Mouse (Mus musculus) gonadal fat pad, adult 2 months (tissue): ENCODE measurements at regions not wholly inside any gene's neighbourhood (a gene's known extent, or its start where the extent isn't known, plus 50 kb on each side); places are given as distances from the start of the nearest gene placed in this dataset.

Experiments
- DNase-seq: peaks from one replicate; pipeline ENCODE4 v3.0.0-alpha.2; 2012; ENCODE audit warnings: low read depth

- DNase-seq: no peak
These were observed 73.4 kb upstream of the Egln3 start for GRCm38 (mm10) chr12:54276978-54277537.

DNA sequence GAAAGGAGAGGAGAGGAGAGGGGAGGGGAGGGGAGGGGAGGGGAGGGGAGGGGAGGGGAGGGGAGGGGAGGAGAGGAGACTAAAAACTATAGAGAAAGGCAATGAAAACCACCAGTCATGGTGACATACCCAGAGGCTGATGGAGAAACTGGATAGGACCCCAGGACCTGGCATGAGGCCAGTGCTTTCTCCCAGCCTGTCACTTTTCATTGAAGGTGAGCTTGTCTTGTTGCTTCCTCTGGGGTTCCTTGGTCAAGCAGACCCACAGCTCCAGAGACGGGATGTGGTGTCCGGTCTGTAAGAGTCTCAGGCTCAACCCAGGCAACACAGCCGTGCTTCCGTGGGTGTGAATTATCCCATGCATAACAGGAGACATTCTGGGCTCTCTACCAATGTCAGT is 69.8 kb upstream of the Egln3 start:
- no peak for DNase-seq

DNA sequence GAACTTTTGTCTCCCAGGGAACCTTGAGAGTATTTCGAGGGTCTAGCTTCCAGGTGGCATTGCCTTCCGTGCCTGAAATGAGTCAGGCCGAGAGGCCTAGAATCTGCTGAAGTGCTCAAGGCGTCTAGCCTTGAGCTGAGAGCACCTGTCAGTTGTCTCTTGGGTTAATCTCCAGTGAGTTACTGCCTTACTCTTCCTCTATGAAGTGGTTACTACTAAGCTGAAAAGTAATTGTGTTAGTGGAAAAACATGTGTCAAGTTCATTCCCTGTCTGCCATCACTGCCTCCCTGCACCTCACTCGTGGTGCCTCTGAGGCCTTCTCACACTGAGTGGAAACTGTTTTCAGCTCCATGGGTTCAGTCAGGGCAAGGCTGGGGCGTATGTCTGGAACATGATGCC is 69.0 kb upstream of the Egln3 start:
- DNase-seq: no peak

DNA sequence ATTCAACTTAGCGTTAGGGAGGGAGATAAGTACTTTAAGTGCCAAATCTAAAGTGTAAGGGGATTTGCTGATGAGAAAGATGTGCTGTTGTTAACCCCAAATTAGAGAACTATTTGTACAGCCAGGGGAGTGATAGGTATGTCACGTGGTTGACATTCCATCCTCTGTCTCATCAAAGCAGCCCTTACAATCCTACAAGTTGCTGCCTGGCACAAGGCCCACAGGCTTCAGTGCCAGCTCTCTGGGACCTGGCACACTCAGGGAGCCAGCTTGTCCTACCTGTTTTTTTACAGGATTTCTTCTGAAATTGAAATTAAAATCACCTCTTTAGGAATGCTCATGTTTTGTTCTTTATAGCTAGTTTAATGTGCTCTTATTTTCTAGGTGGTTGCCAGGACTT is 68.6 kb upstream of the Egln3 start:
- no peak for DNase-seq

DNA sequence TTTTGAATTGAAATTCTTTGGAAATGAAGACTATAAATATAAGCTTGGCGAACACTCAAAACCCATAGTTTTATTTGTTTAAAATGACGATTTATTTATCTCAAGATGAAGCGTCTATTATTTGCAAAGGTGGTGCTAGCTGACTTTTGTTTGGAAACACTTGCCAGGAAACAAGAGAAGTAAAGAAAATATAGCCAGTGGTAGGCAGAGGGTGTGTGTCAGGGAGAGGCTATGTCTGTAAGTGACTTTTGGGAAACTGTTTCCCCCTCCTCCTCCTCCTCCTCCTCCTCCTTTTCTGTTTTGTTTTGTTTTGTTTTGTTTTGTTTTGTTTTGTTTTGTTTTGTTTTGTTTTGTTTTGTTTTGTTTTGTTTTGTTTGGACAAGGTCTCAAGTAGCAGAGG is 62.2 kb upstream of the Egln3 start:
- no peak for DNase-seq

- no peak for DNase-seq
These were observed 61.5 kb upstream of the Egln3 start for GRCm38 (mm10) chr12:54264893-54265835.

- DNase-seq: no peak
These were observed 60.7 kb upstream of the Egln3 start for GRCm38 (mm10) chr12:54264418-54264733.

DNA sequence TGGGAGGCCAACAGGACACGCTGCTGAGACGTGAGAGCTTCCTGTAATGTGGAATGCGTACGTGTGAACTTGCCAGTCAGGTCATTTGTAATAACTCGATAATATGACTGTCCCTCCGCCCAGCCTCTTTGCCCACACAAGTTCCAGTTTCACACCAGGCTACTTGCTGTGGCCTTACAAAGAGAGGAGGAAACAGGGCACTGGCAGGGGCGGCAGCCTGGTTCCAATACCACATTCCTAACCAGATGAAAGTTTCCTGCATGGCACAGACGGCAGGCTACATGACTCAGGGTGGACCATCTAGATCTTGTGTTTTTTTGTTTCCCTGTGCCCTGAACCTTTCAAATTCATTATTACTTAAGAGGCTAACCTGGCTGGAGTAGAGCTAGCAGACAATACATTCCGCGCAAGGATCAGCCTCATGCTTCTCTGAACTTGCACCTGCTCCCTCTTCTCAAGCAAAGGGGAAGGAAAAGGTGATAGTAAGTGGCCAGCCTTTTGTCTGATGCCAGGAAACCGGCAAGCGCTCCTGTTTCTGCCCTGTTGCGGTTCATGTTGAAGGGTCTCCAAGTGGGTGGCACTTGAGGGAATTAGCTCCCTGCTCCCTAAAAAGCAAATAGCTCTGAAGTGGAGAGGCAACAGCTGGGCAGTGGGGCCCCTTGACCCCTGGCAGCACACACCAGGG is 60.2 kb upstream of the Egln3 start:
- DNase-seq: no peak

DNA sequence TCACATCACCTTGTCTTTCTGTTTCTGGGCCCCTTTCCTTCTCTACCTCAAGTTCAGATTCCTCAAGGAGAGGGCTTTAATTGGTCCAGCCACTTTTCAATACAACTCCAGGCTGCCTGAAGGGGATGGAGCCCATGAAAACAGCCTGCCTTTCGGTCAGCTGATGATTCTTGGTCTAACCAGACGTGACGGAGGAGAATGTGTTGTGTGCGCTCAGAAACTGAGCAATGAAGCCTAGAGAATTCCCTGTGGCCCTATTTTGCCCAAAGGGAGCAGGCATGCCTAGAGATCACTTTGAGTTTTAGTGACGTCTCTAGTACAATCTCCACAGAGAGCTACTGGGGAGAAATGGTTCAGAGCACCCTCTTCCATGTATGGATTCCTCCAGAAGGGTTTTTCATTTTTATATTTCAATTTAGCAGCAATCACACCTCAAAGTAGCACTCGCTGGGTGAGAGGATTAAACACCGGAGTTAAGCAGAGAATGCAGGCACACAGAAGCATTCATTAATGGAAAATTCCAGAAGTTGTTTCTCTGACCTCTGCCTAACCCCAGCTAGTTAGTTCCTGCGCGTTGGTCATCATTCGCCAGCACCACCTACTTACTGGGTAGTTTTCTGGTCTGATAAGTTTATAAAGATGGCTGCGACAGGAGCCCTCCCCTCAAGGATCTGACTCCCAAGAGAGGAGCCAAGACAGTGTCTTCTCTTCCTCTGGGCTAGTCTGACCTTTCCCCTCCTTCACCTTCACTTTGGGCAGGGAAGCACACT is 58.8 kb upstream of the Egln3 start:
- no peak for DNase-seq

DNA sequence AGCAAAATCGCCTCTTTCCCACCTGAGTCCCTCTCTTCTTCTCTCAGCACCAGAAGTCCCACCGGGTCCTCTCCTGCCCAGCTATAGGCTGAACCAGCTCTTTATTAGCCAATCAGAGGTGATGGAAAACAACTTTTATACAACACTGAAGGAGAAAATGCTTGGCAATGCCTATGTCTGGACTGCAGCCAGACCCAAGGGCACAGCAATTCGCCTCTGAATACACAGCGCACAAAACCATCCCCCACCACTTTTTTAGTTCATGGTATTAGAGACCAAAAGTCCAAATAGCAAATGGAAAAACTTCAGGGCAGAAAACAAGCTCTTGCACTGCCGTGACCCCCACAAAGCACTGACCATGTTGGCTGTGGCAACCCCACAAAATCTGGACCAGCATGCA is 57.8 kb upstream of the Egln3 start:
- DNase-seq: no peak

- no peak for DNase-seq
These were observed 56.8 kb upstream of the Egln3 start for GRCm38 (mm10) chr12:54260502-54260901.

DNA sequence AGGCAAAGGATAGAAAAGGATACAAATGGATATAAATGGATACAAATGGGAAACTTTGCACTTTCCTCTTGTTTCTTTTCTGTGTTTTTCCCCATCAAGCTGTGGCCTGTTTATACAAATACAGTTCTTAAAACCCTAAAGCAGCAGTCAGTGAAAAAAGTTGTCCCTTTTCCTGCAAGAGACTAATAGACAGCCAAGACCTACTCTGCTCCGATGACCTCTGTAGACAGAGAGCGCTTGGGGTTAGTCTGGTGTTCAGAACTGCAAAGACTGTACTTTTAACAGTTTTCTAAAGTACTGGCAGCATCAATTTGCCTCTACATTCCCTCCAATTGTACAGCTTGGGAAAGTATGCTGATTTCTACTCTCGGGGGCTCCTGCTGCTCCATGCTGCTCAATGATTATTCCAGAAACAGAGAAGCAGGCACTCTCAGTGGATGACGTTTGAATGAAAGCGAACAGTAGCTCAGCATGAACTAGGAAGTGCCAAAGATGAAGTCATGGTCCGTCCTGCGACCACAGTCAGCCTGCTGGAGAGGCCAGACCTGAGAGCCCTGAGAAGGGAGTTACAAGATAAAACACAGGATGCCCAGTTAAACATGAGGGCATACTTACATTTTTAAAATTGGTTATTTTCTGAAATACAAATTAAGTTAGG is 54.2 kb upstream of the Egln3 start:
- DNase-seq: no peak

- no peak for DNase-seq
These were observed 53.0 kb upstream of the Egln3 start for GRCm38 (mm10) chr12:54256506-54257128.
